Mouse (Mus musculus) hindbrain, embryonic 13.5 days (tissue): ENCODE data around the gene Gm21992. TPM values are rescaled to one million over a fixed set of nuclear protein-coding genes. Genes with fewer than 3 reads are reported as not detected.

Experiments used
- ATAC-seq: fragments of 200-750 bp; cut with Nextera tagmentation; 2 replicates; pipeline ENCODE4 v1.8.0; 2017; ENCODE audit warnings: moderate TSS enrichment; ENCODE audit not compliant: low FRiP score
- H3K27ac ChIP-seq: fragments of 300-500 bp; sonication (generic); 2 replicates; pipeline ENCODE4 v1.5.1; 2015; ENCODE audit warnings: inconsistent platforms, mild to moderate bottlenecking, moderate library complexity
- H3K27me3 ChIP-seq: fragments of 300-500 bp; sonication (generic); 2 replicates; pipeline ENCODE4 v1.6.1; 2015; ENCODE audit warnings: mild to moderate bottlenecking, inconsistent platforms
- H3K36me3 ChIP-seq: fragments of 300-500 bp; sonication (generic); 2 replicates; pipeline ENCODE4 v1.6.1; 2015; ENCODE audit warnings: mild to moderate bottlenecking, inconsistent platforms
- H3K4me1 ChIP-seq: fragments of 300-500 bp; sonication (generic); replicated peaks from 2 replicates; pipeline ENCODE4 v1.6.1; 2015; ENCODE audit warnings: inconsistent platforms
- H3K4me2 ChIP-seq: fragments of 300-500 bp; sonication (generic); 2 replicates; pipeline ENCODE4 v1.6.1; 2015; ENCODE audit warnings: inconsistent platforms, mild to moderate bottlenecking, moderate library complexity
- H3K4me3 ChIP-seq: fragments of 300-500 bp; sonication (generic); 2 replicates; pipeline ENCODE4 v1.5.1; 2015; ENCODE audit warnings: mild to moderate bottlenecking, inconsistent platforms
- H3K9ac ChIP-seq: fragments of 300-500 bp; sonication (generic); 2 replicates; pipeline ENCODE4 v1.6.1; 2015; ENCODE audit warnings: mild to moderate bottlenecking, inconsistent platforms
- H3K9me3 ChIP-seq: fragments of 300-500 bp; sonication (generic); 2 replicates; pipeline ENCODE4 v1.6.1; 2016; ENCODE audit warnings: inconsistent platforms
- WGBS: fragments of 180-500 bp; shearing (Covaris S2); methylation state at CpG from one replicate; pipeline ENCODE4 v1.1.7; 2015; 5-methylcytosine and 5-hydroxymethylcytosine counted together
- polyA plus RNA-seq: library from polyadenylated mRNA; unstranded; fragments of >200 nt; fragmentation: Nextera tagmentation; extraction: Ambion mirVana; gene quantifications from 2 replicates; pipeline ENCODE4 v1.2.1, GENCODE M21; 2015

The Gm21992 gene
- 32.3 and 35.3 TPM in 2 replicates for polyA plus RNA-seq

DNA sequence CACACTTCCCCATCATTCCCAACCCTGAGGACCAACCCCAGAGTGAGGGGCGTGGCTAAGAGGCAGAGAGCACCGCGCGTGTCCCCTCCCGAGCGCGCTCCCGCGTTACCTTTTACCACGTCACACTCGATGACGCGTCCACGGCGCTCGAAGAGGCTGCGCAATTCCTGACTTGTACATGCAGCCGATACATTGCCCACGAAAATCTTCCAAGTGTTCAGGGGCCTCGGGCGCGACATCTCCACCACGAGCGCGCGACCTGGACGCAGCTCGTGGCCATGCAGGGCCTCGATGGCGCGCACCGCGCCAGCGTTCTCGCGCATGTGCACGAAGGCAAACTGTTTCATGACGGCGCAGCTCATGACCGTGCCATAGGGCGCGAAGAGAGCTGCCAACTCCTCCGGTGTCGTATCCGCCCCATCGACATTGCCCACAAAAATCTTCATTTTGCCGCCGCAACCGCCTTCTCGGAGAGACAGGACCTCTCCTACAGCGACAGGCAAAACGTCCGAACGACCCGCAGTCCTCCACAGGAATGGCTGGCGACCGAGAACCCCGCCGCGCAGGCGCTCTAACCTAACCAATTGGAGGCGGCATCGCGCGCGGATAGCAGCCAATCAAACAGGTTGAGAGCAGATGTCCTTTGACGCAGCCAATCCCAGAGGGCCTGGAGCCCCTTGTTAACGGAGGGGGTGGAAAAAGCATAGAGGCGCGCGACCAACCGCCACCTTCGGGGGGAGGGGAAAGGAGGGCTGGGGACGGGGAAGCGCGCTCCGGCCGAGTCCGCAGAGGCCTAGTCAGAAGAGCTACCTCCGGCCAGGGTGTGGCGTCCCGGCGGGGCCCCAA, at the start of gene Gm21992, which contains the start of gene Rbm14:
TSS of gene Gm21992 (minus strand) at position 550 of the 846 bp plus-strand sequence.
TSS of gene Rbm14 (minus strand) at position 572 of the 846 bp plus-strand sequence.
- H3K9me3 ChIP-seq = 0 out of 2 replicates have a peak, but pooled peaks cover 5% of the 10 kb centered on the region
- peak; percentile 99 for ATAC-seq
- peaks cover 37% of the 10 kb centered on the region for H3K4me1 ChIP-seq
- H3K4me3 ChIP-seq = peak within 1 kb of the TSS; percentile 87
- peak within 1 kb of the TSS; percentile 95 for H3K27ac ChIP-seq
- H3K4me2 ChIP-seq = peak within 1 kb of the TSS; percentile 96
- peak within 1 kb of the TSS; percentile 76 for H3K9ac ChIP-seq
- H3K27me3 ChIP-seq = no peaks in the 10 kb centered on the region
- no peaks in the 10 kb centered on the region for H3K36me3 ChIP-seq
- under 1% methylated on average over 82 of the region's 83 CpGs for WGBS

DNA sequence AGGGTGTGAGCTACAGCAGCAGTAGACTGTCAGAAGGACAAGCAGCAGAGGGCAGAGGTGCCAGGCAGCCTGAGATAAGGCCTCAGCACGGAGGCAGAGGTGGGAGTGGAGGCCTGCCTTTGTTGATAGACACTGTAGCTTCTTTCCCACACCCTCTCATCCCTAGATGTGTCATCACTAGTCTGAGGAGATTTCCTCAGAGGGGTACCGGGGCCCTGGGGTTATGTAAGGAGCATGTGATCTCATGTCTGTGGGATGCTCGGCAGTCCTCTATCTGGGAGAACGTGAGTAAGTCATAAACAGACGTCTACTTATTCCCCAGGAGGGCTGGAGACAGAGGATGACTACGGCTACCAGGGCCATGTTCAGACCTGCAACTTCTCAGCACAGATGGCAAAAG, 47.7 kb upstream of the Gm21992 start:
- Histone ChIP-seq H3K9ac (peak overlapping the region; percentile 5; the same call in 1 of the 2 replicates), H3K36me3 (peaks cover 37% of the 10 kb centered on the region), H3K9me3 (no peaks in the 10 kb centered on the region), H3K27ac (no peak overlapping the region), H3K27me3 (no peaks in the 10 kb centered on the region), H3K4me2 (no peak overlapping the region), H3K4me1 (peaks cover 14% of the 10 kb centered on the region), H3K4me3 (no peak overlapping the region)
- ATAC-seq = no peak
- WGBS = 85% methylated on average over 6 of the region's 6 CpGs

DNA sequence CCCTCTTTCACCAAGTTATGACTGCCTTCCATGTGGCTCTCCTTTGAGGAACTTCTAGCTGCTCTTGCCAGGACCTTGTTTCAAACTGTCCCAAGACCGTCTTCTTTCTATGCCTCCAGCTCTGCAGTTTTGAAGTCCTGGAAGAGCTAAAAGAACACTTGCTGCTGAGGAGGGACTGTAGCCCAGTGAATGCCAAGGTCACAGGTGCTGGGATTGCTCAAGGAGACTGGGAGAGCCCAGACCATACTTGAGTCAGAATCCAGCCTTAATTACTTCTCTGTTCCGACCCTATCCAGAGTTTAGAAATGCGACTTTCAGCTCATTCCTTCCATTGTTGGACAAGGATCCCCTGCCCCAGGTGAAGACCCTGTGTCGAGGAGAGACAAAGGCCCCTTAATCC, 44.5 kb upstream of the Gm21992 start:
- H3K4me2 ChIP-seq = peak overlapping the region; percentile 96
- H3K27me3 ChIP-seq = no peaks in the 10 kb centered on the region
- H3K36me3 ChIP-seq = peaks cover 28% of the 10 kb centered on the region
- 73% methylated on average over 4 of the region's 4 CpGs for WGBS
- no peak for ATAC-seq
- peak overlapping the region; percentile 87 for H3K9ac ChIP-seq
- H3K4me1 ChIP-seq = peaks cover 14% of the 10 kb centered on the region
- no peak overlapping the region for H3K27ac ChIP-seq
- peak overlapping the region; percentile 61 for H3K4me3 ChIP-seq
- no peaks in the 10 kb centered on the region for H3K9me3 ChIP-seq

DNA sequence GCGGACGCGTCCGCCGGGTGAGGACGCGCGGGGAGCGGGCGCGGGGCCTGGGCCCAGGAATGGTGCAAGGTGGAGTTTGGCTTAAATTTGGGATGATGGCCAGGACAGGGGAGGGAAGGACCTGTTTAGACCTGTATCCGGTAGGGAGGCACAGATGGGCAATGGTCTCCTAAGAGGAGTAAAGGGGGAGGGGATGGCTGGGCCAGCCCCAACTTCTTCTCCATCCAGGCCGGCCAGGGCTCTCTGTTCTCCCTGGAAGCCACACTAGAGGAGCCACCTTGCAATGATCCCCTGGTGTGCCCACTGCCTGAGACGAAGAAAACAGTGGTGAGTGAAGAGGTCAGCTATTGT, 44.0 kb upstream of the Gm21992 start:
- Histone ChIP-seq H3K4me1 (peaks cover 14% of the 10 kb centered on the region), H3K4me3 (peak overlapping the region; percentile 61), H3K27me3 (0 out of 2 replicates have a peak, but pooled peaks cover under 1% of the 10 kb centered on the region), H3K27ac (peak overlapping the region; percentile 65), H3K36me3 (peaks cover 23% of the 10 kb centered on the region), H3K4me2 (peak overlapping the region; percentile 96), H3K9me3 (no peaks in the 10 kb centered on the region), H3K9ac (peak overlapping the region; percentile 87)
- ATAC-seq = peak; percentile 73; the same call in 1 of the 2 replicates
- WGBS = under 1% methylated on average over 14 of the region's 14 CpGs

DNA sequence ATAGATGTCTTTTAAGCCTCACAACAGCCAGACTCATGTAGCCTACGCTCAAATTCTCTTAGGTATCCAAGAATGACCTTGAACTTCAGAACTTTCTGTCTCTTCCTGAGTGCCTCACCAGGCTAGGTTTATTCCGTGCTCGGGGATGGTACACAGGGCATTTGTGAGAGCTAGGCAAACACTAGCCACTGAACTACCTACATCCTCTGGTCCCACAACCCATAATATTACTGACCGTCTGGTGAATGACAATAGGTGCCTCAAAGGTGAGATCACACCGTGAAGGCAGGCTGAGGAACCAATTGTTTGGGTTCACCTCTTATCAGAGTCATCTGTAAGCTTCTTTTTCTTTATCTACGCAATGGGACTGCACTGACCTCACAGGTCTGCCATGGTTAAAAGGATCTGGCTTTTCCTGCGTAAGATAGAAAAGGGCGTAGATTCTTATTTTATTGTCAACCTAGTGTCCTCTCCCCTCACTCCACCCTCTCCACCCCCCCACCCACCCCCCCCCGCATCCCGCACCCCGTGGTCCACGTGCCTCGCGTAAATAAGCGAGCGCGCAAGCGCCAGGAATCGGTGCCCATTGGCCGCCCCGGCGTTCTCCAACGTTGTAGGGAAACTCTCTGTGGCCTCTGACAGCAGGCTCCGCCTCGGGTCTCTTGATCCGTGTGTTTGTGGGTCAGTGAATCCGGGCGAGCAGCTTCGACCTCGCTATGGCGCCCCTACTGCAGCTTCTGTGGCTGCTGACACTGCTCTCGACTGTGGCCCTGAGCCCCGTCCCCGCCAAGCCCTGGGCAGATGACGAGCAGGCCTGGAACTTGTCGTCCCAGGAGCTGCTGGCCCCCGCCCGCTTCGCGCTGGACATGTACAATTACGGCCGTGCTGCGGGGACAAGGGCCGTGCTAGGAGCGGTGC, 43.4 kb upstream of the Gm21992 start, which contains the start of gene Ctsf:
TSS of gene Ctsf (plus strand) at position 579 of the 918 bp plus-strand sequence.
- peaks cover 14% of the 10 kb centered on the region for H3K4me1 ChIP-seq
- H3K36me3 ChIP-seq = peaks cover 17% of the 10 kb centered on the region
- peak within 1 kb of the TSS; percentile 87 for H3K9ac ChIP-seq
- H3K9me3 ChIP-seq = no peaks in the 10 kb centered on the region
- H3K4me3 ChIP-seq = peak within 1 kb of the TSS; percentile 61
- 0 out of 2 replicates have a peak, but pooled peaks cover 3% of the 10 kb centered on the region for H3K27me3 ChIP-seq
- WGBS = 4% methylated on average over 45 of the region's 45 CpGs
- H3K4me2 ChIP-seq = peak within 1 kb of the TSS; percentile 96
- peak within 1 kb of the TSS; percentile 65 for H3K27ac ChIP-seq
- peak; percentile 92 for ATAC-seq

DNA sequence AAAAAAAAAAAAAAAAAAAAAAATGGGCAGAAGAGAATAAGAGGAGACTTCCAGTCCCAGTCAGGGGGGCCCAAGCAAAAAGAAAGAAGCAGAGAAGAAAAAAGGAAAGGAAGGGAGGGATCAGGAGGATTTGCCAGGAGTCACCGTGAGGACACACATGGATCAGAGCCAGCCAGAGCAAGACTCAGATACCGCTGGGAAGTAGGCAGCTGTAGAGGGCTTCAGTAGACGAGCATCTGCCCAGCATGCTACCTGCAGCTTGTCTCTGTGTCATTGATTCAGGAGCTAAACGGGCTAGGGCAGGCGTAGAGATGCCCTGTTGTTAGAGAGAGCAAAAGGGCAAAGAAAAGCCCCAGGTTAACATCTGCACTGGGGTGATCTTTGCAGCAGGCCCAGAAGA, 38.9 kb upstream of the Gm21992 start:
- ATAC-seq = no peak
- 0 out of 2 replicates have a peak, but pooled peaks cover 10% of the 10 kb centered on the region for H3K27me3 ChIP-seq
- H3K36me3 ChIP-seq = no peaks in the 10 kb centered on the region
- WGBS = 44% methylated on average over 5 of the region's 5 CpGs
- no peaks in the 10 kb centered on the region for H3K9me3 ChIP-seq
- H3K27ac ChIP-seq = no peak overlapping the region
- peaks cover 4% of the 10 kb centered on the region for H3K4me1 ChIP-seq
- no peak overlapping the region for H3K9ac ChIP-seq
- no peak overlapping the region for H3K4me3 ChIP-seq
- H3K4me2 ChIP-seq = no peak overlapping the region

DNA sequence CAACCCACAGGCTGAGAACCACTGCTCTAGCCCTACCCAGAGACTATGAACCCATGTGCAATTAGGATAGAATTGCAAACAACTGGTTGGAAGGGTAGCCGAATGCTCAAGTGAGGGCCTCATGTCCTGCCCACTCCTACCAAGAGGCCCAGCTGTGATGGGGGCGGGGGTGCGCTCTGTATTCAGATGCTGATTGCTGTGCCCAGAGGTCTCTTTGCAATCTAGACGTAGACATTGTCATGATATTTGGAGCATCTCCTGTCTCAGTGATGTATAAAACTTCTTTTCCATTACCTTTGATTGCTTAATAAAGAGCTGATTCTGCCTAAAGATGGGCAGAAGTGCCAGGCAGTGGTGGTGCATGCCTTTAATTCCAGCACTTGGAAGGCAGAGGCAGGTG, 38.4 kb upstream of the Gm21992 start:
- 58% methylated on average over 4 of the region's 4 CpGs for WGBS
- no peak overlapping the region for H3K4me2 ChIP-seq
- H3K4me1 ChIP-seq = peaks cover 3% of the 10 kb centered on the region; the same call in 1 of the 2 replicates
- H3K9me3 ChIP-seq = no peaks in the 10 kb centered on the region
- H3K27me3 ChIP-seq = 0 out of 2 replicates have a peak, but pooled peaks cover 10% of the 10 kb centered on the region
- no peaks in the 10 kb centered on the region for H3K36me3 ChIP-seq
- H3K27ac ChIP-seq = no peak overlapping the region
- no peak overlapping the region for H3K4me3 ChIP-seq
- no peak overlapping the region for H3K9ac ChIP-seq
- no peak for ATAC-seq

DNA sequence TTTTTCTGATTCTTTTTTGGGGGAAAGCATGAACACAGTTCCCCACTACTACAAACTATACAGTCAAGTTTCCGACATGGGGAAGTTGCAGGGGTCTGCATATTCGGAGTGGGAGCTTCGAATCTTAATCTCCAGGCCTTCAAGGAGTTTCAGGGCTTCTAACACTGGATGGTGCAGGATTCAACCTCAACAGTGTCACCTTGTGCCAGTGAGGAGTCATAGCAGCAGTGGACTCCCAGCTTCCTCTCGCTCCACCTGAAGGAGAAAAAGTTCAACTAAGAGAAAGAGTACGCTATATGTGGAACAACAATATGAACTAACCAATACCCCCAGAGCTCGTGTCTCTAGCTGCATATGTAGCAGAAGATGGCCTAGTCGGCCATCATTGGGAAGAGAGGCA, 36.1 kb upstream of the Gm21992 start:
- no peak for ATAC-seq
- 43% methylated on average over 7 of the region's 7 CpGs for WGBS

DNA sequence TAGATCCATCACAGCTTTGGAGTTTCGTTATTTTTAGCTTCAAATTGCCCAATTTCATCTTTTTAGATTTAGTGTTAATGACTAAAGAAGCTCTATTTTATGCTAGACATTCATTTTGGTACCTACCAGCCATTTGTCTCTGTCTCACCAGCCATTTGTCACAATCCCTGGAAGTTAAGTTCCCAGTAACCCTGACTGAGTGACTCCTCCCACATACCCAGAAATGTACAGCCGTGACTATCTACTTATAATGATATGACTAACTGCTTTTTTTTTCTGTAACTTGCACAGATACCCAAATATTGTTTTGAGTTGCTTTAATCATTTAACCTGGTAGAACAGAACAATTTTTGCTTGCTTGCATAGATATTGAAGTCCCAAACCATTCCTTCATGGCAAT, 34.4 kb upstream of the Gm21992 start:
- Histone ChIP-seq H3K36me3 (no peaks in the 10 kb centered on the region), H3K9me3 (no peaks in the 10 kb centered on the region), H3K4me3 (no peak overlapping the region), H3K4me2 (no peak overlapping the region), H3K27me3 (peaks cover 32% of the 10 kb centered on the region), H3K9ac (no peak overlapping the region), H3K4me1 (no peaks in the 10 kb centered on the region), H3K27ac (no peak overlapping the region)
- 91% methylated on average over 2 of the region's 2 CpGs for WGBS
- ATAC-seq = no peak

More for the DNA sequence above, 36.1 kb upstream of the Gm21992 start:
- Histone ChIP-seq H3K36me3 (no peaks in the 10 kb centered on the region), H3K4me3 (no peak overlapping the region), H3K27ac (no peak overlapping the region), H3K4me2 (no peak overlapping the region), H3K9ac (no peak overlapping the region), H3K27me3 (peaks cover 16% of the 10 kb centered on the region), H3K9me3 (no peaks in the 10 kb centered on the region), H3K4me1 (no peaks in the 10 kb centered on the region)

DNA sequence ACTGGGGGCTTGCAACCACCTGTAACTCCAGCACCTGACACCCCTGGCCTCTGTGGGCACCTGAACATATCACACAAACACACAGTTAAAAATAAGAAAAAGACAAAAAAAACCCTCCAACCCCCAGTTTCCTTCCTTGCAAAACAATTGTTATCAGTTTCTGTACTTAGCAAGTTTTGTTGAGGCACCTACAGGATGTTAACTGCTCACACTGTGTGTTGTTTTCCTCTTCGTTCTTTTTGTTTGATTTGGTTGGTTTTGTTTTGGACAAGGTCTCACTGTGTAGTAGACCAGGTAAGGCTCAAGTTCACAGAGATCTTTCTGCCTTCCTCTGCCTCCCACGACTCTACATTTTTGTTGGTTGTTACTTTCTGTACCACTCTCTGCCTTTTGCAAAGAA, 31.2 kb upstream of the Gm21992 start:
- no peaks in the 10 kb centered on the region for H3K9me3 ChIP-seq
- peaks cover 39% of the 10 kb centered on the region for H3K27me3 ChIP-seq
- ATAC-seq = no peak
- H3K4me2 ChIP-seq = no peak overlapping the region
- H3K36me3 ChIP-seq = no peaks in the 10 kb centered on the region
- no peak overlapping the region for H3K4me3 ChIP-seq
- H3K27ac ChIP-seq = no peak overlapping the region
- no peak overlapping the region for H3K9ac ChIP-seq
- WGBS = 65% methylated on average over 2 of the region's 2 CpGs
- peaks cover 20% of the 10 kb centered on the region for H3K4me1 ChIP-seq

DNA sequence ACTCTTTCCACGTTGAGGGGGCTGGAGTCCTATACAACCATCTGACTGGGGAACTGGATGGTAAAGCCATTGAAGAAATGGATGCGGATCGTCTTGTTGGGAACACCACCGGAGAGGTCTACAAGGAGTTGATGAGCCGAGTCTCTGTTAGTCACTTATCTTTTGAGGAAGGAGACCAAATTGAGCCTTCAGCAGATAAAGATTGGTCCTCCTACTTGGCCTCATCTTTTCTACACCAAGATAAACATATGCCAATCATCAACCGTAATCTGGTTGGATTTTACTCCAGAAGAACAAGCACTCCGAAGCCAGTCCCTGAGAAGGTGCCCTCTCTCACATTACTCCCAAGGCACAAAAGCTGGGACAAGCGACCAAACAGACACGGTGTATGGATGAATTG, 29.4 kb upstream of the Gm21992 start:
- Histone ChIP-seq H3K4me2 (no peak overlapping the region), H3K4me1 (peaks cover 21% of the 10 kb centered on the region), H3K36me3 (no peaks in the 10 kb centered on the region; the same call in 1 of the 2 replicates), H3K9me3 (no peaks in the 10 kb centered on the region), H3K9ac (no peak overlapping the region), H3K4me3 (no peak overlapping the region), H3K27ac (no peak overlapping the region), H3K27me3 (peaks cover 35% of the 10 kb centered on the region)
- ATAC-seq = no peak
- 88% methylated on average over 9 of the region's 9 CpGs for WGBS

DNA sequence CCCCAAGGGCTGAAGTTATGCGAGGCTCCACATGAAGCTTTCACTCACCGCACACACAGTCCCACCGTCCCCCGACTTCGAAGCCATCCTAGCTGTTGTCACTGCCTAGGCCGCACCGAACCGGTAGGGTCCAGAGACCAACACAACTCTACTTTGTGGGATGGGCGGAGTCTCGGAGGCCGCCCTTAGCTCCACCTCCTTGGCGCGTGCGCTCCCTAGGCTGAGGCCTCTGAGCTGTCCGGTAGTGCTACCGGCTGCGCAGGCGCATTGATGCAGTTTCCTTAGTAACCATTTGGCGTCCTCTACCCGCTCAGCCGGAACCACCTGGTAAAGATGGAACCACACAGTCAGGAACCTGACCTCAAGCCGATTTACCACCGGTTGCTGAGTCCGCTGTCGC, 27.7 kb upstream of the Gm21992 start, which contains the start of the genes Ccs and Ccdc87:
TSS of gene Ccs (minus strand) at position 184 of the 400 bp plus-strand sequence.
TSS of gene Ccdc87 (plus strand) at position 218 of the 400 bp plus-strand sequence.
- Histone ChIP-seq H3K4me1 (peaks cover 21% of the 10 kb centered on the region), H3K9me3 (no peaks in the 10 kb centered on the region), H3K4me2 (peak within 1 kb of the TSS; percentile 98), H3K27ac (no peak within 1 kb of the TSS), H3K36me3 (peaks cover under 1% of the 10 kb centered on the region; the same call in 1 of the 2 replicates), H3K27me3 (peaks cover 35% of the 10 kb centered on the region), H3K9ac (peak within 1 kb of the TSS; percentile 77), H3K4me3 (peak within 1 kb of the TSS; percentile 62)
- under 1% methylated on average over 25 of the region's 25 CpGs for WGBS
- peak; percentile 98 for ATAC-seq
